Mouse (Mus musculus): Measurements from ENCODE around the gene 4931440F15Rik.

DNA sequence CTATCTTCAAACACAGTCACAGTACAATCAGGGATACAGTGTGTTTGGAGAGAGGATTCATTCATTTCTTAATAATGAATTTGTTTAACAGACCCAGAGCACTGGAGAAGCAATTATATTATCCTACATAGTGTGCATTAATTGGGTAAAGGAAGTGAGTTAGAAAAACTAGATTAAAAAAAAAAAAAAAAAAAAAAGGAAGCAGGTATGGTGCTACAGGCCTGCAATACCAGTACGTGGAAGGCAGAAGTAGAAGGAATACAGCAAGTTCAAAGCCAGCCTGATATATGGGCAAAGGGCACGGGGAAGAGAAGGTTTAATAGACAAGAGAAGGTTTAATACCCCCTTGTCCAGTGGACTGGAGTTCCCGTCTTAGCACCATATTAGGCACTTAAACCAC, 46.5 kb downstream of the 4931440F15Rik start:
- TF ChIP-seq POLR2A (IDR thresholded peaks at IDR 0.05; ENCODE audit: control insufficient read depth, extremely low read depth, insufficient read depth, low read length, poor library complexity) (no peak), CTCF (IDR thresholded peaks at IDR 0.05; ENCODE audit: borderline replicate concordance, control insufficient read depth, extremely low read depth, insufficient read depth, low read length, poor library complexity) (no peak)
